Mouse (Mus musculus) forebrain, postnatal 0 days (tissue): ENCODE measurements around the gene Kank3. TPM values are rescaled to one million over a fixed set of nuclear protein-coding genes. Genes with fewer than 3 reads are reported as not detected.

Experiments
- ATAC-seq: fragments of 200-750 bp; cut with Nextera tagmentation; 2 replicates; pipeline ENCODE4 v1.8.0; 2017; ENCODE audit warnings: mild to moderate bottlenecking, moderate library complexity
- DNase-seq: peaks from one replicate; pipeline ENCODE4 v3.0.0-alpha.2; 2015
- H3K27ac ChIP-seq: fragments of 300-500 bp; sonication (generic); 2 replicates; pipeline ENCODE4 v1.5.1; 2014; ENCODE audit warnings: low read depth, mild to moderate bottlenecking, antibody characterized with exemption, low read length, moderate library complexity, mixed read lengths
- H3K27me3 ChIP-seq: fragments of 300-500 bp; sonication (generic); 2 replicates; pipeline ENCODE4 v1.6.1; 2014; ENCODE audit warnings: mild to moderate bottlenecking, low read length, mixed read lengths; ENCODE audit not compliant: insufficient read depth
- H3K36me3 ChIP-seq: fragments of 300-500 bp; sonication (generic); 2 replicates; pipeline ENCODE4 v1.6.1; 2014; ENCODE audit warnings: mild to moderate bottlenecking, moderate library complexity; ENCODE audit not compliant: insufficient read depth
- H3K4me1 ChIP-seq: fragments of 300-500 bp; sonication (generic); 2 replicates; pipeline ENCODE4 v1.6.1; 2014; ENCODE audit warnings: antibody characterized with exemption; ENCODE audit not compliant: insufficient read depth
- H3K4me2 ChIP-seq: fragments of 300-500 bp; sonication (generic); 2 replicates; pipeline ENCODE4 v1.6.1; 2014; ENCODE audit warnings: low read depth, mild to moderate bottlenecking, moderate library complexity
- H3K4me3 ChIP-seq: fragments of 300-500 bp; sonication (generic); 2 replicates; pipeline ENCODE4 v1.5.1; 2014; ENCODE audit warnings: low read depth, low read length, mixed read lengths
- H3K9ac ChIP-seq: fragments of 300-500 bp; sonication (generic); 2 replicates; pipeline ENCODE4 v1.6.1; 2014; ENCODE audit warnings: mild to moderate bottlenecking
- H3K9me3 ChIP-seq: fragments of 300-500 bp; sonication (generic); 2 replicates; pipeline ENCODE4 v1.6.1; 2016; ENCODE audit warnings: low read length
- CTCF ChIP-seq: sonication (generic); IDR thresholded peaks from 2 replicates; pipeline ENCODE4 v1.5.1; 2016; ENCODE audit warnings: antibody characterized with exemption, control low read depth, low read depth
- WGBS: fragments of 180-500 bp; shearing (Covaris S2); extraction: QIAGEN DNeasy Blood & Tissue Kit; methylation state at CpG from one replicate; pipeline ENCODE4 v1.1.7; 2014; 5-methylcytosine and 5-hydroxymethylcytosine counted together
- polyA plus RNA-seq: library from polyadenylated mRNA; unstranded; fragments of >200 nt; fragmentation: Nextera tagmentation; extraction: Ambion mirVana; gene quantifications from 2 replicates; pipeline ENCODE4 v1.2.1, GENCODE M21; 2015
- total RNA-seq: library from RNA; depleted of rRNA; stranded (reverse); fragments of >200 nt; gene quantifications from 2 replicates; pipeline ENCODE4 v1.2.3, GENCODE M21; 2014

The Kank3 gene
- total and polyA plus RNA-seq, 2 experiments from 2014 or later: 42.7 to 43.4 TPM

- Histone ChIP-seq H3K27me3 (no peaks in the 10 kb centered on the region), H3K36me3 (peaks cover 33% of the 10 kb centered on the region), H3K9ac (no peak overlapping the region; the same call in 1 of the 2 replicates), H3K9me3 (no peaks in the 10 kb centered on the region), H3K4me1 (peaks cover 13% of the 10 kb centered on the region), H3K4me2 (peak overlapping the region; percentile 66; the same call in 1 of the 2 replicates), H3K4me3 (no peak overlapping the region), H3K27ac (no peak overlapping the region)
- no peak for TF ChIP-seq CTCF
- 81% methylated on average over 8 of the region's 8 CpGs for WGBS
- ATAC-seq (no peak), DNase-seq (no peak)
These were observed 15.1 kb downstream of the Kank3 start for GRCm38 (mm10) chr17:33825462-33825861.

GRCm38 (mm10) chr17:33826850-33827249 is 16.5 kb downstream of the Kank3 start:
- ATAC-seq (peak; percentile 14; the same call in 1 of the 2 replicates), DNase-seq (peak; percentile 86)
- Histone ChIP-seq H3K9ac (no peak overlapping the region), H3K27me3 (no peaks in the 10 kb centered on the region), H3K4me1 (peaks cover 13% of the 10 kb centered on the region), H3K27ac (no peak overlapping the region), H3K9me3 (no peaks in the 10 kb centered on the region), H3K36me3 (peaks cover 34% of the 10 kb centered on the region), H3K4me3 (no peak overlapping the region), H3K4me2 (no peak overlapping the region)
- WGBS: 2% methylated on average over 3 of the region's 3 CpGs
- TF ChIP-seq CTCF: peak; percentile 89

DNA sequence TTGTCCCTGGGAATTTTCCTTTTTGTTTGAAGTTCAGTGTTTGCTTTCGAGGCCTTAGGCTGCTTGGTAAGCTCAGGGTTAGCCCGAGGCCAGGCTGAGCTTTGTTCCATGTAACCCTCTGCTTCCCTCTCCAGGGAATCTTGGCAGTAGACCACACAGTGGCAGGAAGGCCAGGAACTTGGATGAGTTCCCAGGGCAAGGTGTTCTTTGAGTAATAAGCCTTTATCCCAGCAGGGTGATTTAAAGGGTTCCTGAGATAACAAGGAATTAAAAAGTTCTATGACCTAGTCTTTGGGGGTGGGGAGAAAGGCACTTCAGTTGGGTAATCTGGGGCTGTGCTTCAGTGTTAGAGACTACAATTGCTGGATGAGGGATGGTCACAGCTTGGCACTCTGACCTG is 18.6 kb downstream of the Kank3 start:
- TF ChIP-seq CTCF: no peak
- DNase-seq: no peak
- peaks cover 3% of the 10 kb centered on the region; the same call in 1 of the 2 replicates for H3K4me1 ChIP-seq
- H3K36me3 ChIP-seq: peaks cover 38% of the 10 kb centered on the region
- WGBS: 30% methylated on average over 2 of the region's 2 CpGs
- no peaks in the 10 kb centered on the region for H3K9me3 ChIP-seq
- H3K27me3 ChIP-seq: no peaks in the 10 kb centered on the region
- no peak for ATAC-seq
- no peak overlapping the region for H3K27ac ChIP-seq
- H3K4me2 ChIP-seq: no peak overlapping the region
- H3K4me3 ChIP-seq: no peak overlapping the region
- H3K9ac ChIP-seq: no peak overlapping the region

- H3K4me1 ChIP-seq: peaks cover 3% of the 10 kb centered on the region; the same call in 1 of the 2 replicates
- 82% methylated on average over 10 of the region's 10 CpGs for WGBS
- no peaks in the 10 kb centered on the region for H3K27me3 ChIP-seq
- TF ChIP-seq CTCF: no peak
- DNase-seq (no peak), ATAC-seq (no peak)
- H3K36me3 ChIP-seq: peaks cover 44% of the 10 kb centered on the region
- H3K4me3 ChIP-seq: no peak overlapping the region
- H3K9ac ChIP-seq: no peak overlapping the region
- H3K9me3 ChIP-seq: no peaks in the 10 kb centered on the region
- no peak overlapping the region for H3K27ac ChIP-seq
- no peak overlapping the region for H3K4me2 ChIP-seq
These were observed 19.2 kb downstream of the Kank3 start for GRCm38 (mm10) chr17:33829561-33829960.

DNA sequence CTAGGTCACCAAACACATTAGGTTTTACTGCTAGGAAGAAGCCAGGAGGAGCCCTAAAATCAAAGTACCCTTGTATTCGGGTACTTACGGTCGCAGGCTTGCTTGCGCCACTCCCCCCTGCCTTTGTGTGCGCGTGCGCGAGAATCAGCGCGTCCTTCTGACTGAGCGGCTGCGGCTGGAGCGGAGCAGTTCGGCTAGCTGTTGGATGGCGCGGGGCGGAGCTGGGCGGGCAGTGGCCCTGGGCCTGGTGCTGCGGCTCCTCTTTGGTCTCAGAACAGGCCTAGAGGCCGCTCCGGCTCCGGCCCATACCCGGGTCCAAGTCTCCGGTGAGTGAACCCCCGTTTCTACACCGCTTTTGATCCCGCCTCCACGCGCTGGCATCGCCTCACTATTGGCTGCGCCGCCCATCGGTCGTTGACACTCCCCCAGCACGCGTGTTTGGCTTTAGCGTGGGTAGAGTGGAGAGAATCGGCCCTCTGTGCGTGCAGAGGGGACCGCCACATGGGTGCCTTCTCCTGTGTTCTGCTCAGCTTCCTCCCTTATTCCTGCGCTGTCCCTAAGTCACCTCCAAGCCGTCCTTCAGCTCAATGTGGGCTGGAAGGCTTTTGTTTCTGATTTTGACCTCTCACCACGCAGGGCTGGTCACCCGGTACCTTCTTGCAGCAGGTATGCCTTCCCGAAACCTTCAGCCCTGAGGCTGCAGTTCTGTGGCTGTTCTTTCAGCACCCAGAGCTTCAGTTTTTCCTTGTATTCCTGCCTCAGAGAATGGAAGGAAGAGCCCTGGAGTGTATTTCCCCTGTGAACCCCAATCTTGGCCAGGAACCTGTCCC is 32.9 kb downstream of the Kank3 start, which contains the start of gene Cd320:
Gene Cd320, plus strand, starts transcription at position 126 of the 830 bp plus-strand sequence.
- H3K36me3 ChIP-seq: peaks cover 17% of the 10 kb centered on the region
- peak; percentile 55 for TF ChIP-seq CTCF
- no peaks in the 10 kb centered on the region for H3K9me3 ChIP-seq
- ATAC-seq: peak; percentile 97
- peak; percentile 96 for DNase-seq
- WGBS: under 1% methylated on average over 45 of the region's 45 CpGs
- H3K4me3 ChIP-seq: peak within 1 kb of the TSS; percentile 74
- no peaks in the 10 kb centered on the region for H3K27me3 ChIP-seq
- H3K9ac ChIP-seq: peak within 1 kb of the TSS; percentile 70
- H3K4me1 ChIP-seq: peaks cover 10% of the 10 kb centered on the region
- peak within 1 kb of the TSS; percentile 87 for H3K4me2 ChIP-seq
- H3K27ac ChIP-seq: peak within 1 kb of the TSS; percentile 80

DNA sequence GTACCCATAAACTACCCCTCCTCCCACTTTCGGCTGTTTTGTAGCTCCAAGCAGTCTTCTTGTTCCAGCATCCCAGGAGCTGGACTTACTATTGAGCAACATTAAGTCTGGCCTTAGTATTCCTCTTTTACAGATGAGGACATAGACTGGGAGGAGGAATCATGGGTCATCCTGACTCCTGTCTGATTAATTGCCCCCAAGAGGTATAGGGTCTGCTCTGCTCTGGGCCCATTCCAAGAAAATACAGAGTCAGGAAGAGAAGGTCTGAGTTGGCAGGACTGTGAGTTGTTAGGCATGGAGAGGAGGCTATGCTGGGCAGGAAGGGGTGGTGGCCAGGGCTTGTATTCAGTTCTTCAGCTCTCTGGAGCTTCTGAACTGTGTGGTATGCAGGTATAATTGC is 33.9 kb downstream of the Kank3 start:
- Histone ChIP-seq H3K9ac (peak overlapping the region; percentile 70), H3K4me2 (peak overlapping the region; percentile 87), H3K36me3 (peaks cover 20% of the 10 kb centered on the region), H3K27me3 (no peaks in the 10 kb centered on the region), H3K4me3 (no peak overlapping the region), H3K4me1 (peaks cover 10% of the 10 kb centered on the region), H3K9me3 (no peaks in the 10 kb centered on the region), H3K27ac (no peak overlapping the region)
- ATAC-seq: no peak
- WGBS: 57% methylated on average over 1 of the region's 1 CpGs
- no peak for DNase-seq
- no peak for TF ChIP-seq CTCF

DNA sequence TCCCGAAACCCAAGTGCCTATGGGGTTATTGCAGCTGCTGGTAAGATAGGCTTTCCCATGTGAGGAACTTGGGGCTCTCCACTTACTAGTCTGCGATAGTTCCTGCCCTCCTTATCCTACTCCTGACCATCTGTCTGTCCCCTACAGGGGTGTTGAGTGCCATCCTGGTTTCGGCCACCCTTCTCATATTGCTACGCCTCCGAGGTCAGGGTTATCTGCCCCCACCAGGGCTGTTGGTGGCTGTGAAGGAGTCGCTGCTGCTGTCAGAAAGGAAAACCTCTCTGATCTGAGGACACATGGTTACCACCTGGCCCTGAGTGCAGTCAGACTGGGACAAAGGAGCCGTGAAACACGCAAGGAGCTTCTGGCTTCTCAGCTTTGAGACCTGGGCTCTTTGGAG is 37.8 kb downstream of the Kank3 start:
- Histone ChIP-seq H3K4me3 (no peak overlapping the region), H3K27ac (no peak overlapping the region), H3K9ac (no peak overlapping the region), H3K4me1 (peaks cover 10% of the 10 kb centered on the region), H3K9me3 (no peaks in the 10 kb centered on the region), H3K36me3 (peaks cover 25% of the 10 kb centered on the region), H3K4me2 (no peak overlapping the region), H3K27me3 (no peaks in the 10 kb centered on the region)
- ATAC-seq (no peak), DNase-seq (no peak)
- TF ChIP-seq CTCF: no peak
- WGBS: 95% methylated on average over 8 of the region's 8 CpGs
